Mouse (Mus musculus) retina, postnatal 1 day (tissue): ENCODE measurements around the gene Adamtsl5.

Source experiments
- DNase-seq: peaks from one replicate; pipeline ENCODE4 v3.0.0-alpha.2; 2012

The Adamtsl5 gene

DNA sequence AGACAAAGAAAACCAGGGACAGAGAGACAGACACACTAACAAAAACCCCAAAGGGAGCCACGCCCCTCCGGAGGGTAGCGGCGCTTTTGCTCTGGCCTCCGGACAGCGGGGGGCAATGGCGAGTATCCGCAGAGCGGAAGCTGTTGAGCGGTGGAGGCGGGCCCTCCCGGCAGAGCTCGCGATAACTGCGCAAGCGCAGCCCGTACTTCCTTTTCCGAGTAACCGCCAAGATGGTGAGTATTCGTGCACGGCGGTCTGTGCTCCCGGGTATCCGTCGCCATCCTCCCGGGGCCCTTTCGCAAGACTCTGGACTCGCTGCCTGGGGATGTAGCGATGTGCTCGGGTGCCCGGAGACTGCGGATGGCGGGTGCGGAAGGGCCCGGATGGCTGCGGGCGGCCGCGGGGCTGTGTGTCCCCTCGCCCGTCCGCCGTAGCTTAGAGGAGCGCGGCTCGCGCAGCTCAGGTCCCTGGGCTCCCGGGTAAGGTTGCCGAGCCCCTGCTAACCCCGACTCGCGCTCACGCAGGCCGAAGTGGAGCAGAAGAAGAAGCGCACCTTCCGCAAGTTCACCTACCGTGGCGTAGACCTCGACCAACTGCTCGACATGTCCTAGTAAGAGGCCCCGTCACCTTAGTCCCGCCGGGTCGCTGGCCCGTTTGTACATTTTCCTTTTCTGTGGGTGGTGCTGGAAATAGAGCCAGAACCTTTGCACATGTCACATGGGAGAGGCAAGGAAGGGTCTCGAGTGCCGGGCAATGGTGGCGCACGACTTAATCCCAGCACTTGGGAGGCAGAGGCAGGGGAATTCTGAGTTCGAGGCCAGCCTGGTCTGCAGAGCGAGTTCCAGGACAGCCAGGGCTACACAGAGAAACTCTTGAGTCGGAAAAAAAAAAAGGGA, 55.7 kb downstream of the Adamtsl5 start, which contains the start of gene Rps15:
Gene Rps15 (plus strand): TSS at position 203 of the 896 bp plus-strand sequence.
- DNase-seq: peak; percentile 98
